ENCODE assay signal across 7 mouse cellular contexts in genomic region chr12:28635535-28636476, GRCm38 (mm10). TPM values are rescaled to one million over a fixed set of nuclear protein-coding genes. Genes with fewer than 3 reads are reported as not detected.
DNase-seq lines count a peak whose midpoint lies in the region; ATAC-seq lines count a peak whose summit lies in the region.

Gene Rps7, minus strand, starts transcription at chr12:28635953.

- no peaks in the 10 kb centered on the region for H3K27me3 ChIP-seq in intestine, embryonic 15.5 days (replicated peaks)
- no peaks in the 10 kb centered on the region for H3K27me3 ChIP-seq in midbrain, embryonic 10.5 days (ENCODE audit: low read depth, poor library complexity, severe bottlenecking)

- H3K9ac ChIP-seq in intestine, embryonic 15.5 days: peak within 1 kb of the TSS; percentile 96

- peak within 1 kb of the TSS; percentile 87 for H3K27ac ChIP-seq in intestine, embryonic 15.5 days
- peak within 1 kb of the TSS; percentile 99 for H3K27ac ChIP-seq in midbrain, embryonic 10.5 days (replicated peaks)

- peak; percentile 98 for ATAC-seq in intestine, embryonic 15.5 days

- DNase-seq in adrenal gland, adult 2 months: peak; percentile 93
- peak; percentile 88 for DNase-seq in embryo, embryonic 11.5 days (ENCODE audit: low read depth, low spot score)
- peak; percentile 87 to 90 for DNase-seq in gastrocnemius, postnatal 36 days
- peak; percentile 93 to 96 for DNase-seq in left cerebral cortex, postnatal 25 days (ENCODE audit: low spot score in 2 of 2)
- peak; percentile 90 for DNase-seq in midbrain, embryonic 10.5 days (ENCODE audit: low spot score)
- peak; percentile 87 for DNase-seq in right cerebral cortex, postnatal 4 days

- peak within 1 kb of the TSS; percentile 88 for H3K4me3 ChIP-seq in intestine, embryonic 15.5 days (replicated peaks)
- H3K4me3 ChIP-seq in midbrain, embryonic 10.5 days: peak within 1 kb of the TSS; percentile 96

- H3K36me3 ChIP-seq in intestine, embryonic 15.5 days: peaks cover 30% of the 10 kb centered on the region
- H3K36me3 ChIP-seq in midbrain, embryonic 10.5 days: peaks cover 39% of the 10 kb centered on the region

- peaks cover 18% of the 10 kb centered on the region for H3K4me1 ChIP-seq in intestine, embryonic 15.5 days (replicated peaks)
- peaks cover 25% of the 10 kb centered on the region for H3K4me1 ChIP-seq in midbrain, embryonic 10.5 days

- peak within 1 kb of the TSS; percentile 63 for H3K4me2 ChIP-seq in intestine, embryonic 15.5 days (replicated peaks)

- WGBS in intestine, embryonic 15.5 days: 4% methylated on average over 69 of the region's 69 CpGs
- 7% methylated on average over 69 of the region's 69 CpGs for WGBS in midbrain, embryonic 10.5 days

- intact Hi-C loops in gastrocnemius, postnatal 36 days (cut with DNase I): loop anchor here (5.0 kb wide), 1 partner anchor 116 kb away; the partner anchor contains the start of genes Eipr1 and Trappc12
- intact Hi-C loops in left cerebral cortex, postnatal 25 days (cut with DNase I): loop anchor here (1.0 to 5.0 kb wide), 3 partner anchors 13 to 116 kb away; partner anchors contain the start of genes Eipr1, Rnaseh1 and Trappc12

- H3K9me3 ChIP-seq in intestine, embryonic 15.5 days: no peaks in the 10 kb centered on the region
- no peaks in the 10 kb centered on the region for H3K9me3 ChIP-seq in midbrain, embryonic 10.5 days (replicated peaks)

RNA-seq across cellular contexts. Expression of gene Rps7, which starts in this region (rescaled TPM):
- total RNA-seq in adrenal gland, adult 2 months (2021): 100 to 1,000 TPM; 166 to 524 TPM
- 79.2 and 83.3 TPM in 2 replicates for polyA plus RNA-seq in adrenal gland, adult 2 months (2012; rRNA removed)
- total RNA-seq in gastrocnemius, postnatal 36 days (2021): 100 to 1,000 TPM; 171 to 173 TPM
- 676 and 798 TPM in 2 replicates for polyA plus RNA-seq in intestine, embryonic 15.5 days (2015; fragmentation: Nextera tagmentation; extraction: Ambion mirVana)
- total RNA-seq in left cerebral cortex, postnatal 25 days (2021): 100 to 1,000 TPM; 282 to 283 TPM
- polyA plus RNA-seq in midbrain, embryonic 10.5 days (2016; fragmentation: Nextera tagmentation; extraction: Ambion mirVana): 553 and 647 TPM in 2 replicates

Comparison
In these comparisons a context has a peak if more than half of its experiments do, and no peak if none do; other contexts are left out.
1. Peak in every context shown above with its lines: DNase-seq, ATAC-seq, H3K4me3 ChIP-seq and H3K27ac ChIP-seq.